Mouse (Mus musculus): ENCODE results near the gene Swap70.

DNA sequence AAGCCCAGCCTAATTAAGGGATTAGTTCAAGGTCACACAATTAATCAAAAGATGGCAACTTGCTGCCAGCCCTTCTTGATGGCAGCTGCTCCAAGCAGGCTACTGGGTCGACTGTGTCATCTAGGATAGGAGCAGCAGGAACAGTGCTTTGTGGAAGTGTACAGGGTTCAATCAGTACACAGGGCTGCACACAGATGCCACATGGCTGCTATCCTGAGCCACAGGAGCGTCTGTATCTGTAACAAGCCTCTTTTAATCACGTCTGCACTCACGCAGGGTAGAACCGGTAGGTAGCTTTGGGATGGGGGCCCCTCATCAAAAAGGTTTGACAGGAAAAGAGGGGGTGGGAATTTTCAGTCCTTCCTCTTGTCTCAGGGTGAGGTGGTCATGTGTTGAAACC is 84.8 kb downstream of the Swap70 start:
- TF ChIP-seq CTCF (IDR thresholded peaks at IDR 0.05; ENCODE audit: extremely low read depth, insufficient read length, insufficient replicate concordance, low read depth, low read length) (no peak), POLR2A (IDR thresholded peaks at IDR 0.05; ENCODE audit: low read depth, low read length) (no peak)

All from small intestine, adult 2 months (tissue).